Mouse (Mus musculus): Measurements from ENCODE around the gene Arpc2.

GRCm38 (mm10) chr1:74256782-74257181 lies 20.9 kb downstream of the Arpc2 start:
- TF ChIP-seq CTCF (IDR thresholded peaks at IDR 0.05; ENCODE audit: control insufficient read depth, insufficient read depth, insufficient replicate concordance, low read depth, low read length) (no peak), POLR2A (IDR thresholded peaks at IDR 0.05; ENCODE audit: control insufficient read depth, low read depth, low read length) (no peak)

Data from testis, adult 2 months (tissue).